Mouse (Mus musculus) brown adipose tissue, adult 24 weeks (tissue): ENCODE results near the gene Qsox2. TPM values are rescaled to one million over a fixed set of nuclear protein-coding genes. Genes with fewer than 3 reads are reported as not detected.

Source experiments
- H3K27ac ChIP-seq: fragments of 200-500 bp; replicated peaks from 2 replicates; pipeline ENCODE4 v1.5.1; 2012; ENCODE audit warnings: low read depth, mild to moderate bottlenecking, low read length
- H3K4me1 ChIP-seq: fragments of 200-500 bp; 2 replicates; pipeline ENCODE4 v1.6.1; 2012; ENCODE audit warnings: low read length, mixed read lengths; ENCODE audit not compliant: control insufficient read depth, insufficient read depth, insufficient read length
- H3K4me3 ChIP-seq: fragments of 200-500 bp; 2 replicates; pipeline ENCODE4 v1.5.1; 2012; ENCODE audit warnings: low read depth, mild to moderate bottlenecking, low read length, moderate library complexity; ENCODE audit not compliant: insufficient read depth
- polyA plus RNA-seq: library from polyadenylated mRNA; stranded (reverse); fragments of >200 nt; gene quantifications from 2 replicates; pipeline ENCODE4 v1.2.4, GENCODE M21; 2012; ENCODE audit not compliant: missing spikeins, insufficient read depth, insufficient read length

Qsox2 gene
- polyA plus RNA-seq, 1 experiment: 5.2 TPM

- no peaks in the 10 kb centered on the region for H3K4me1 ChIP-seq
- no peak overlapping the region for H3K27ac ChIP-seq
- no peak overlapping the region for H3K4me3 ChIP-seq
Measured at GRCm38 (mm10) chr2:26240330-26240729, 3.0 kb upstream of the Qsox2 start.

DNA sequence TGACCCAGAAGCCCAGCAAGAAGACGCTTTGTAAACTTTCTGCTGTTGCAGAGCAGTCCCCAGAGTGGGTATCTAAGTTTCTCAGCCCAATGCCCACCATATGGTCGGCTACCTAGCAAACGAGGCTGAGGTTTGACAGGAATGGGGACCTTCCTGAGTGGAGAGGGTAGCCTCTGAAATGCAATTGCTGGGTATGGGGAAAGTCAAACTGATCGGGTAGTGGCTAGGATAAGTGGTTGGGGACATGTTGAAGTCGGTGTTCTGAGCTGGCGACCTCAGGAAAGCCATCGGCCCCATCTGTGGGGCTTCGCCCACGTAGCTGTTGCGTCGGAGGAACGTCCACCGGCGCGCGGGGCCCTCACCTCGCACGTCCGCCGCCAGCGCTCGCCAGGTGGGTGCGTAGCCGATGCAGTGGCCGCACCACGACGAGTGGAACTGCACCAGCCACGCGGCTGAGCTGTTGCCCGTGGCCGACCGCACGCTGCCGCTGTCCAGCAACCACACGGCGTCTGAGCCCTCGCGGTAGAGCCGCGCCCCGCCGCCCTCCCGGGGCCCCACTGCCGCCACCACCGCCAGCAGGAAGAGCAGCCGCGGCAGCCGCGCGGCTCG is 540 bp downstream of the Qsox2 start:
- Histone ChIP-seq H3K4me1 (no peaks in the 10 kb centered on the region), H3K4me3 (peak overlapping the region; percentile 72), H3K27ac (no peak overlapping the region)

- Histone ChIP-seq H3K27ac (no peak overlapping the region), H3K4me1 (no peaks in the 10 kb centered on the region)
Measured at GRCm38 (mm10) chr2:26234771-26235170, 2.6 kb downstream of the Qsox2 start.

GRCm38 (mm10) chr2:26234253-26234652 is 3.1 kb downstream of the Qsox2 start:
- H3K4me1 ChIP-seq: no peaks in the 10 kb centered on the region
- H3K4me3 ChIP-seq: no peak overlapping the region
- no peak overlapping the region for H3K27ac ChIP-seq

More at GRCm38 (mm10) chr2:26234771-26235170, 2.6 kb downstream of the Qsox2 start:
- no peak overlapping the region for H3K4me3 ChIP-seq

DNA sequence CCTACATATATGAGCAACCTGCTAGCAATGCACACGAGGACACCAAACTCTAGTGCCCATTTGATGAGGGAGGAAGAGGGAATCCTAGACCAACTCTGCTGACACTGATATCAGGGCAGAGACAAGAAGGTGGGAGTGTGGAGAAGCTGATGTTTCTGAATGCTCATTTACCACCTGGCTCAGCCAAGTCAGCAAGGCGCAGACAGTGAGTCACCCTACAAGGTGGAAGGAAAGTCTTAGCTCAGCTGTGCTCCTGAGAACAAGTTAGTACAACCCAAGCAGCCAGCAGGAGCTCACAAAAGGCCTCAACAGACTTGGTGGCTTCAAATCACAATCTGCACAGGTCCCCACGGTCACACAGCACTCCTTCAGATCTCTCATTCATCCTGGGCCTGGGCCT is 6.0 kb downstream of the Qsox2 start:
- Histone ChIP-seq H3K4me3 (no peak overlapping the region), H3K27ac (no peak overlapping the region), H3K4me1 (no peaks in the 10 kb centered on the region)

DNA sequence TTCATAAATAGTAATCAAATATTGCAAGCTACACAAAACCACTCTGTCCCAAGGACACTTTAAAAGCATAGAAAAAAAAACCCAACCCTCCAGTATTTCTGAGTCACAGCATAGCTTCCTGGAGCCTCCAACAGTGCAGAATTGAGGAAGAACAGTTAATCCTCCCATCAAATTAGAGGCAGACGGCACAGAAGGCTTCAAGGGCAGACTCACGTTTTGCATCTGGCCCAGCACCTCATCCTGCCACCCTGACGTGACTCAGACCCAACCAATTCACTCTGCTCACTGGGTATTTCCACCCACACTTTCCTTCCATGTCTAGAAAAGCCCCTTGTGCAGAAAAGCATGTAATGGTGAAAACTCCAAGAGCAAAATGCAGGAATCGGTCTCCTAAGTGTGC is 7.1 kb downstream of the Qsox2 start:
- H3K4me3 ChIP-seq: no peak overlapping the region
- no peak overlapping the region for H3K27ac ChIP-seq
- H3K4me1 ChIP-seq: no peaks in the 10 kb centered on the region

GRCm38 (mm10) chr2:26227788-26228187 is 9.5 kb downstream of the Qsox2 start:
- H3K4me3 ChIP-seq: no peak overlapping the region
- H3K4me1 ChIP-seq: no peaks in the 10 kb centered on the region
- H3K27ac ChIP-seq: no peak overlapping the region

- no peak overlapping the region for H3K27ac ChIP-seq
- no peak overlapping the region for H3K4me3 ChIP-seq
- no peaks in the 10 kb centered on the region for H3K4me1 ChIP-seq
Measured at GRCm38 (mm10) chr2:26225242-26225641, 12.1 kb downstream of the Qsox2 start.

GRCm38 (mm10) chr2:26223961-26224360 is 13.4 kb downstream of the Qsox2 start:
- Histone ChIP-seq H3K4me1 (no peaks in the 10 kb centered on the region), H3K27ac (no peak overlapping the region), H3K4me3 (no peak overlapping the region)

DNA sequence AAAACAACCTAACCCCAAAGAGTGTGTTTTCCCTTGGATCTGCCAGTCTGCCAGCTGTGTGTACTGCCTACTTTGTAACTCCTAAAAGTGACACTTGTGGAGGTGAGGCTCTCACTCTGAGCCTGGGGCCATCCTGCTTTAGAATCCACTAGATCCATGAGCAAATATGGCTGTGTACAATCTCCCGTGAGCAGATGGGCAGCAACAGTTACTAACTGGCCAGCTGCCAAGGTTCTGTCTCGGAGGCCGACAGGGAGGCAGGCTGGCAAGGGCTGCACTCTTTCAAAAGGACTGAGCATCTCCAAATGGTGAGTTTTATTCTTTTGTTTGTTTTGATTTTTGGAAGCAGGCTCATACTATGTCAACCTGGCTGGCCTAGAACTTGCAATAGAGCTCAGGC is 22.8 kb downstream of the Qsox2 start:
- Histone ChIP-seq H3K27ac (no peak overlapping the region), H3K4me1 (no peaks in the 10 kb centered on the region)

GRCm38 (mm10) chr2:26209566-26209965 is 27.8 kb downstream of the Qsox2 start:
- H3K27ac ChIP-seq: no peak overlapping the region
- no peak overlapping the region for H3K4me3 ChIP-seq
- H3K4me1 ChIP-seq: no peaks in the 10 kb centered on the region

More for the DNA sequence above, 22.8 kb downstream of the Qsox2 start:
- H3K4me3 ChIP-seq: no peak overlapping the region

- H3K4me3 ChIP-seq: no peak within 1 kb of the TSS
- H3K27ac ChIP-seq: no peak within 1 kb of the TSS
- H3K4me1 ChIP-seq: no peaks in the 10 kb centered on the region
Measured at GRCm38 (mm10) chr2:26208126-26208789, 29.1 kb downstream of the Qsox2 start, which contains the start of gene Lhx3. Gene Lhx3 (minus strand): TSS chr2:26208289.

- Histone ChIP-seq H3K4me1 (no peaks in the 10 kb centered on the region), H3K27ac (no peak overlapping the region), H3K4me3 (no peak overlapping the region)
Measured at GRCm38 (mm10) chr2:26207559-26207958, 29.8 kb downstream of the Qsox2 start.

DNA sequence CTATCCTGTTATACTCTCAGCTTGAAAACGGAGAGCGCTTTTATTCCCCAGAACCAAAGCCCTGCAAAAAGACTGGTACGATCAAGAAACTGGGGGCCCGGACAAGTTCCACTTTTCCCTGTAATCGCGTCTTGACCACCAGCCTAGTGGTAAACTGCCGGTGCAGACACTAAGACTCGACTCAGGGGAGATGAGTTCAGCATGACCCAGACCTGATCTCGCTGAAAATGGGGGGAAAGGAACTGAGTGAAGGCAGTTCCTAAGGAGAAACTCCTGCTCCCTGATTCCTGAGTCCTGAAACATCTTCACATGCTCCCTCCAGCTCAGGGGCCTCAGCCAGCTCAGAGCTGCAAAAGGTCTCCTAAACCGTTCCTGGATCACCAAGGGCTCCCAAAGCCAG is 31.6 kb downstream of the Qsox2 start:
- Histone ChIP-seq H3K27ac (no peak overlapping the region), H3K4me3 (no peak overlapping the region), H3K4me1 (no peaks in the 10 kb centered on the region)

DNA sequence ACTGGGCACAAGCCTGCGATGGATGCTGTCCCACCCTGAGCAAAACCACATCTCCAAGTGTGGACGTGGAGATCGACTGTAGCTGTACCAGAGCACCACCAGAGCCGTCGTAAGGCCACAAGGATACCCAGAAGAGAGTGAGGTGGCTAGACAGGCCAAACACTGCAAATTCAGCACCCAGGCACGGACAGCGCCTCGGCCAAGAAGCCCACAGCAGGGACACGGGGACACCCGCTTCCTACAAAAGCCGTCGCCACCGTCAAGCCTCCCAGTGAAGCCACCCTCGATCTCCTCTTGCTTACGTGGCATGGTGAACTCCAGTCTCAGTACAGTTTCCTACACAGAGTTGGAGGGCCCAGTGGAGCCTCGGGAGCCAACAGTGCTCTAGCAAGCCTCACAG is 32.2 kb downstream of the Qsox2 start:
- H3K4me1 ChIP-seq: no peaks in the 10 kb centered on the region
- no peak overlapping the region for H3K4me3 ChIP-seq
- no peak overlapping the region for H3K27ac ChIP-seq

GRCm38 (mm10) chr2:26202849-26203475 is 34.4 kb downstream of the Qsox2 start:
- no peaks in the 10 kb centered on the region for H3K4me1 ChIP-seq
- H3K4me3 ChIP-seq: no peak overlapping the region
- no peak overlapping the region for H3K27ac ChIP-seq
